Mouse (Mus musculus): ENCODE data around the gene Ank. TPM values are rescaled to one million over a fixed set of nuclear protein-coding genes. Genes with fewer than 3 reads are reported as not detected.

Ank gene
- polyA plus RNA-seq, 1 experiment from 2014 or later = 5.7 TPM

DNA sequence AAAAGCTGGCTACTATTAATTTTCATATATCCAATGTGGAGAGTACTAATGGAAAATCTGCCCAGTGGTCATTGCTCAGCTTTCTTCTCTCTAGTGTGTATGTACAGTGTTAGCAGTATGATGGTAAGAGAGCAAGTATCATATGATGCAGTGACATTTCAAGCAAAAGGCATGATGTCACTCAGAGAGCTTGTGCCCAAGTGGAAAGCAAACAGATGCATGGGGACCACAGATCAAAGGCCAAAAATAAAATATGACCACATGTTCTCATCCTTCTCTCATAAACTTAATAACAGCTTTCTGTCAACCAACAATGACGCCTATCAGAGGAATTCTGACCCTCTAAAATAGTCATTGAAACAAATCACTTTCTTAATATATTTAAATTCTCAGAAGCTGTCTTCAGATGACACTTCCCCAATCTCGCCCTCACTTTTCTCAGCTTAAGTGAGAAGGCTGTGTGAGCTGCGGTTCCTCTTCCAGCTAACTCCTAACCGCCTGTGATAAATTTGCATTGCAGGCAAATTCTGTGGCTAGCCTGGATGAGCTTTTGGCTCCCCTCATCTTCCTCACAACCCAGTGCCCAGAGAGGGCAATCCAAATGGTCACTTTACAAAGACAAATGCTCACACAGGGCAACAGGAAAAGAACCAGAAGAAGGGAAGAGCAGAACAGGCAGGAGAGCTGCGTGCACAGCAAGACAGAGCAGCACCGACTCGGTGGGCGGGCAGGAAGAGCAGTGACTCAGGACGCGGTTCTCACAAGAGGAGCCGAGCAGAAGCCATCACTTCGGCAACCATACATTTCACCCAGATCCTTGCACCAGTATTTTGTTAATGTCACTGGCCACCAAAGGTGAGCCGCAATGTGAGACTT is 158.8 kb downstream of the Ank start:
- no peak for ATAC-seq (ENCODE audit: low read depth)
- H3K9ac ChIP-seq (ENCODE audit: low read length) = no peak overlapping the region
- peaks cover 5% of the 10 kb centered on the region; the same call in 1 of the 2 replicates for H3K36me3 ChIP-seq (ENCODE audit: control insufficient read depth, insufficient read depth, low read length)
- no peaks in the 10 kb centered on the region for H3K9me3 ChIP-seq (ENCODE audit: control insufficient read depth, low read length)
- no peak overlapping the region for H3K27ac ChIP-seq (ENCODE audit: low read length)
- H3K4me3 ChIP-seq (ENCODE audit: low read length) = no peak overlapping the region
- no peak overlapping the region for H3K4me2 ChIP-seq (ENCODE audit: low read depth, low read length)
- H3K27me3 ChIP-seq (ENCODE audit: control insufficient read depth, insufficient read depth, low read depth, low read length) = no peaks in the 10 kb centered on the region
- WGBS = 88% methylated on average over 13 of the region's 13 CpGs
- peaks cover 9% of the 10 kb centered on the region for H3K4me1 ChIP-seq (replicated peaks; ENCODE audit: control insufficient read depth, insufficient read depth, low read length)

DNA sequence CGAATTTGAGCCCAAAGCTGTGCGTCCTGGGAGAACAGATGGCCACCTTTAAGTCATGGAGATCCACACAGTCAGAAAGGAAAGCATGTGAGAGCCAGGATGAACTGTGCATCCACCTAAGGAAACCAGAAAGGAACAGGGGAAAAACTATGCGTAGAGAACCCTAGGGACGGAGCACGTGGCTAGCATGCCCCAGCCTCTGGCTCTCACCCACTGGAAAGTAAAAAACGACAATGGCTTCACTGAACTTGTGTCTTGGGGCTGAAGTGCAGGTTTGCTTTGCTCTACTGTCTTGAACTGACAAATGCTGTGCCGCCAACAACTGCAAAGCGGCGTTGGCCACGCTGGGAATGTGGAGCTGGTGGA is 159.4 kb downstream of the Ank start:
- 85% methylated on average over 10 of the region's 10 CpGs for WGBS
- Histone ChIP-seq H3K27ac (ENCODE audit: low read length) (no peak overlapping the region), H3K4me2 (ENCODE audit: low read depth, low read length) (no peak overlapping the region), H3K9me3 (ENCODE audit: control insufficient read depth, low read length) (no peaks in the 10 kb centered on the region), H3K36me3 (ENCODE audit: control insufficient read depth, insufficient read depth, low read length) (peaks cover 4% of the 10 kb centered on the region; the same call in 1 of the 2 replicates), H3K4me3 (ENCODE audit: low read length) (no peak overlapping the region), H3K4me1 (replicated peaks; ENCODE audit: control insufficient read depth, insufficient read depth, low read length) (peaks cover 9% of the 10 kb centered on the region), H3K9ac (ENCODE audit: low read length) (no peak overlapping the region), H3K27me3 (ENCODE audit: control insufficient read depth, insufficient read depth, low read depth, low read length) (no peaks in the 10 kb centered on the region)
- no peak for ATAC-seq (ENCODE audit: low read depth)

DNA sequence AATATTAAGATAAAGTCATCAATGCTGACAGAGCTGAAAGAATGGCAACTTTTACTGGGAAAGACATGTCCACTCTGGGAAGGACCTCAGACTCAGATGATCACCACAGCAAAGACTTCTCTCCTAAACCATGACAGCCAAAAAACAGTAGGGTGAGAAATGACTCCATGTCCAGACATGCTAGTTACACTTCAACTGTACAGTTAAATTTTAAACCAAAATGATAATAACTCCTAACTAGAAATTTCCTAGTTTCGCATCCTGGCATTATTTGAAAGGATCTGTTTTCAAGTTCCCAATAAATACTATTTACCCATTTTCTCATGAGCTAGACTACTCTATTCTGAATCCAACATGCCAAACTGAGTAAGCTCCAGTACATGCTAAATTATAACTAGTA is 159.8 kb downstream of the Ank start:
- 93% methylated on average over 1 of the region's 1 CpGs for WGBS
- no peak for ATAC-seq (ENCODE audit: low read depth)
- Histone ChIP-seq H3K9ac (ENCODE audit: low read length) (no peak overlapping the region), H3K4me2 (ENCODE audit: low read depth, low read length) (no peak overlapping the region), H3K36me3 (ENCODE audit: control insufficient read depth, insufficient read depth, low read length) (peaks cover 2% of the 10 kb centered on the region; the same call in 1 of the 2 replicates), H3K9me3 (ENCODE audit: control insufficient read depth, low read length) (no peaks in the 10 kb centered on the region), H3K4me3 (ENCODE audit: low read length) (no peak overlapping the region), H3K27ac (ENCODE audit: low read length) (no peak overlapping the region), H3K4me1 (replicated peaks; ENCODE audit: control insufficient read depth, insufficient read depth, low read length) (peaks cover 9% of the 10 kb centered on the region), H3K27me3 (ENCODE audit: control insufficient read depth, insufficient read depth, low read depth, low read length) (no peaks in the 10 kb centered on the region)

DNA sequence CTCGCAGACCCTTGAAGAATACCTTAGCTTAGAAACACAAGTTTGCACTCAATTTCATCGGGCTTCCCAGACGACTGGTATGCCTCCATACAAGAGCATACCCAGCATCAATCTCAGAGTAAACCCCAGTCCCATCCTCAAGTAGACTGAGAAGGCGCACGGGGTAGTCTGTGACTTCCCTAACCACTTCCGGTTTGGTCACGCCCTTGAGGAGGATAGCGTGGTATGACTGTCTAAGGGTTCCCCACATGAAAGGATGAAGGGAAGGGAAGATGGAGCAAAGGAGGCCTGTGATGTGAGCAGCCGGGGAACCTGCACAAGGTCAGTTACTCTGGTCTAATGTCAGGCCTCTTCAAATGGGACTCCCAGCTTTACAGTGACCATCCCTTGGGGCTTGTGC is 161.3 kb downstream of the Ank start:
- Histone ChIP-seq H3K4me3 (ENCODE audit: low read length) (no peak overlapping the region), H3K4me1 (replicated peaks; ENCODE audit: control insufficient read depth, insufficient read depth, low read length) (peaks cover 9% of the 10 kb centered on the region), H3K27ac (ENCODE audit: low read length) (no peak overlapping the region), H3K4me2 (ENCODE audit: low read depth, low read length) (no peak overlapping the region), H3K36me3 (ENCODE audit: control insufficient read depth, insufficient read depth, low read length) (peaks cover 2% of the 10 kb centered on the region; the same call in 1 of the 2 replicates), H3K27me3 (ENCODE audit: control insufficient read depth, insufficient read depth, low read depth, low read length) (no peaks in the 10 kb centered on the region), H3K9me3 (ENCODE audit: control insufficient read depth, low read length) (no peaks in the 10 kb centered on the region), H3K9ac (ENCODE audit: low read length) (no peak overlapping the region)
- WGBS = 86% methylated on average over 9 of the region's 9 CpGs
- ATAC-seq (ENCODE audit: low read depth) = no peak

DNA sequence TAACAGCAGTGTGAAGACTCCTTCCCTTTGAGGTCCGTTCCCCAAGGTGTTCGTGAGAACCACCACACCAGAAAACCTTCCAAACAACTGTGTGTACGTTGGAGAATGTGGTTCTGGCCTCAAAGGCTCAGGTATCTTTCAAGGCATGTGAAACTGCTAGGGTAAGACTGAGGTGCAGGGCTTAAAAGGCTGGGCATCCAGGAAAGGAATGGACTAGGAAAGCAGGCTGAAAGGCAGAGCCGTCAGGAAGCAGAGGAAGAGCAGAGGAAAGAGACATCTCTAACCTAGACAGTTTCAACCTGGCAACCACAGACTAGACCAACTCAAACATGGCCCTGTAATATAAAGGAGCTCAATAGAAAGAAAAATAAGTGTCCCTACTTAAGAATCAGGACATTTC is 162.6 kb downstream of the Ank start:
- Histone ChIP-seq H3K27ac (ENCODE audit: low read length) (no peak overlapping the region), H3K4me1 (replicated peaks; ENCODE audit: control insufficient read depth, insufficient read depth, low read length) (peaks cover 9% of the 10 kb centered on the region), H3K4me3 (ENCODE audit: low read length) (no peak overlapping the region), H3K27me3 (ENCODE audit: control insufficient read depth, insufficient read depth, low read depth, low read length) (no peaks in the 10 kb centered on the region), H3K9me3 (ENCODE audit: control insufficient read depth, low read length) (no peaks in the 10 kb centered on the region), H3K9ac (ENCODE audit: low read length) (no peak overlapping the region), H3K4me2 (ENCODE audit: low read depth, low read length) (peak overlapping the region; percentile 55), H3K36me3 (ENCODE audit: control insufficient read depth, insufficient read depth, low read length) (peaks cover 2% of the 10 kb centered on the region; the same call in 1 of the 2 replicates)
- no peak for ATAC-seq (ENCODE audit: low read depth)
- WGBS = 71% methylated on average over 4 of the region's 4 CpGs

DNA sequence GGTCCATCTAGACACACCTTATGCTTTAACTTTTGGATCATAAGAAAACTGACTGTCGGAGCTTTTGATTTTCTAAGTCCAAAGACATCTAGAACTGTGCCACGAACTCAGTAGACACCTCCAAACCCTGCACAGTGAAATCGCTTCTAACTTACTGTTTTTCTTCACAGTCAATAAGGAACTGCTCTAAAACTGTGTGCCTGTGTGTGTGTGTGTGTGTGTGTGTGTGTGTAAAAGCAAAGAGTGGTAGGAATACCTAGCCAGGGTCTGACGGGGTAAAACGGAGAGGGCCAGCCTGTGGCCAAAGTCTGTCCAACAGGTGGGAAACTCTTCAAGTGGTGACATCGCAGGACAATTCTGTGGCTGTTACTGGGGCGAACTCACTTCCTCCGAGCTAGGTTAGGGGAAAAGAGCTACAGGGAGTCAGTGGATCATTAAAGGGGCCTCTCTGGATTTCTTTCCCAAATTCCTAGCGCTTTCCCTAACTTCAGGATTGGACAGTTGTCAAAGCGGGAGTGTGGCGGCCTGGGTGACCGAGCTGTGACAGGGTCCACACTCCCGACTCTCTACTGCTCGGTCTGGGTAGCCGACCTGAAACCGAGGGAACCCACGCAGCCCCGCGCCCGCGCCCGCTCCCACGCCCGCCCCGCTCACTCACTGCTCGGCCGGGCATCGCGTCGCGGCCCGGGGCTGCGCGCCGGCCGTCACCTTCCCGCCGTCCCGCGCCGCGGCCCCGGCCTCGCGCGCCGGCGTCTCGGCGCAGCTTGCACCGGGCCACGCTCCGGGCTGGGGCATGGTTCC is 163.5 kb downstream of the Ank start:
- H3K36me3 ChIP-seq (ENCODE audit: control insufficient read depth, insufficient read depth, low read length) = peaks cover 2% of the 10 kb centered on the region; the same call in 1 of the 2 replicates
- H3K4me1 ChIP-seq (replicated peaks; ENCODE audit: control insufficient read depth, insufficient read depth, low read length) = peaks cover 9% of the 10 kb centered on the region
- H3K4me3 ChIP-seq (ENCODE audit: low read length) = peak overlapping the region; percentile 91
- no peaks in the 10 kb centered on the region for H3K27me3 ChIP-seq (ENCODE audit: control insufficient read depth, insufficient read depth, low read depth, low read length)
- WGBS = 3% methylated on average over 27 of the region's 53 CpGs
- peak; percentile 67 for ATAC-seq (ENCODE audit: low read depth)
- peak overlapping the region; percentile 55 for H3K4me2 ChIP-seq (ENCODE audit: low read depth, low read length)
- H3K9me3 ChIP-seq (ENCODE audit: control insufficient read depth, low read length) = no peaks in the 10 kb centered on the region
- peak overlapping the region; percentile 89 for H3K9ac ChIP-seq (ENCODE audit: low read length)
- peak overlapping the region; percentile 45; the same call in 1 of the 2 replicates for H3K27ac ChIP-seq (ENCODE audit: low read length)

DNA sequence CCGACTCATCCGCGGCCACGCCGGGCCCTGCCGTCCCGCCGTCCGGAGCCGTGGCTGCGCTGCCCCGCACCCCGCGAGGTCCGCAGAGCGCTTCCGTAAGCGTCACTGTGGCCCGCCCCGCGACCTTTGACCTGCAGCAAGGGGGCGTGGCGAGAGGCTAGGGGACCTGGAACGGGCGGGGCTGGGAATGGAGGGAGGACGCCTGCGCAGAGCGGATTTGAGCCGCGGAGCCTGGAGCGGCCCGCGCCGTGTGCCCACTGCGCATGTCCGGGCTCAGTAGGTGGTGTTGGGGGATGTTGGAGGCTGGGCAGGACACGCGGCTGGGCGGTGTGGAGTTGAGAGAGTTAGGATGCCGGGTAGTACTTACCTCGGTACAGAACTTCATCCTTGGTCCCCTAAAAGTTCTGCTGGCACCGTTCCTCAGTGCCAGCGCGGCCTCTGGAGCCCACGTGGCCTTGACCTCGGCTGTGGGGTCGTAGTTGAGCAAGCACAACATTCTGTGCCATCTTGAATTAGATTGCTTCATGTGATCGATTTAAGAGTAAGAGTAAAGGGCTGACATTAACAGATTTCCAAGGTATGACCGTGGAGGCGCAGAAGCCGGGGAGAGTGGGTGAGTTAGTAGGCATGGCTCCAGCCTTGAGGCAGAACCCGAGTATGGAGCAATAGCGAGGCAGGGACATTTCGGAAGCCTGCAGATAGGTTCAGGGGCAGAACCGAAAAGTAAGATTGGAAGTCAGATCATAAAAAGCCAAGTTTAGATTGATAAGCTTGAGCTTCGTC is 164.3 kb downstream of the Ank start, which contains the start of gene Otulin:
Gene Otulin (minus strand): TSS at position 93 of the 783 bp plus-strand sequence.
- peak within 1 kb of the TSS; percentile 45; the same call in 1 of the 2 replicates for H3K27ac ChIP-seq (ENCODE audit: low read length)

DNA sequence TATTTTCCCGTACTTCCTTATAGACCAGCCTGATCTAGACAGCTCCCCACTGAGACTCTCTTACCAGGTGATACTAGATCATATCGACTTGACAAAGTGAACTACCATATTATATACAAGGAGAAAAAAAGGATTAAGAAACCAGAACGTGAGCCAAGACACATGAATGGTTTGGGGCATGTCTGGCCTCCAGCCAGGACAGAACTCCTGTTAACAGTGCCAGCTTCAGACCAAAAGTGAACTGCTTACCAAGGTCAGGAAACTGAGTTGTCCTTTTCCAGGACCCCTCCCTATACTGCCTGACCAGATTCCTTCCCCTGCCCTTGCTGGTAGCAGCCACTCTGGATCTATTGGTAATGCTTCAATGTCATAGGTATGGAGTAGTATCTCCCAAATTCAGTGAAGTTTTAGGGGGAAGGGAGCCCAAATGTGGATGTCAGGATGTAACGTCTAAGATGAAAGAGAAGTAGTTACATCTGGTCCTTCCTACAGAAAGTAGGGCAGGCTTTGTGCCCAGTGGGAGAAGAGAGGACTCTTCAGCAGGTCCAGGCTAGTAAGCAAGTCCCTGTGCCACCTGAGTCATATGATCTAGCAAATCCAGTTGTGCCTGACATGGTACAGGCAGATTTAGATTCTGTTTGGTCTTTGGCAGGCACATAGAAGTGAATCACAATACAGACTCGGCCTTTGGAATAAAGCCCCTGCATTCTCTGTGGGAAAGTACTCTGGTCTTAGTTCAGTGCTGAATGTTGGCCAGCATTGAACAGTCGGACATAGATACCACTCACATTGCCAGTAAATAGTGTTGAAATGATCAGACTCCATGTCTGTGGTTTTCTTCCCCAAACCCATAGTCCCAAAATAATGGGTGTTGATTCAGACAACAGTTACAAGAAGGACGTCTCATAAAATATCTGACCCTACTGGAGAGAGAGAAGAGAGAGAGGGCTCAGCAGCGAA is 167.7 kb downstream of the Ank start:
- no peak for ATAC-seq (ENCODE audit: low read depth)
- H3K4me1 ChIP-seq (replicated peaks; ENCODE audit: control insufficient read depth, insufficient read depth, low read length) = peaks cover 6% of the 10 kb centered on the region
- H3K4me2 ChIP-seq (ENCODE audit: low read depth, low read length) = no peak overlapping the region
- H3K9me3 ChIP-seq (ENCODE audit: control insufficient read depth, low read length) = no peaks in the 10 kb centered on the region
- 72% methylated on average over 8 of the region's 8 CpGs for WGBS
- H3K4me3 ChIP-seq (ENCODE audit: low read length) = no peak overlapping the region
- H3K36me3 ChIP-seq (ENCODE audit: control insufficient read depth, insufficient read depth, low read length) = no peaks in the 10 kb centered on the region
- H3K27ac ChIP-seq (ENCODE audit: low read length) = no peak overlapping the region
- H3K27me3 ChIP-seq (ENCODE audit: control insufficient read depth, insufficient read depth, low read depth, low read length) = no peaks in the 10 kb centered on the region
- H3K9ac ChIP-seq (ENCODE audit: low read length) = no peak overlapping the region

More for the DNA sequence above, 164.3 kb downstream of the Ank start, which contains the start of gene Otulin:
- H3K27me3 ChIP-seq (ENCODE audit: control insufficient read depth, insufficient read depth, low read depth, low read length) = no peaks in the 10 kb centered on the region
- H3K4me2 ChIP-seq (ENCODE audit: low read depth, low read length) = peak within 1 kb of the TSS; percentile 94
- ATAC-seq (ENCODE audit: low read depth) = peak; percentile 99
- peak within 1 kb of the TSS; percentile 89 for H3K9ac ChIP-seq (ENCODE audit: low read length)
- H3K9me3 ChIP-seq (ENCODE audit: control insufficient read depth, low read length) = no peaks in the 10 kb centered on the region
- peak within 1 kb of the TSS; percentile 91 for H3K4me3 ChIP-seq (ENCODE audit: low read length)
- peaks cover 9% of the 10 kb centered on the region for H3K4me1 ChIP-seq (replicated peaks; ENCODE audit: control insufficient read depth, insufficient read depth, low read length)
- 6% methylated on average over 51 of the region's 56 CpGs for WGBS
- H3K36me3 ChIP-seq (ENCODE audit: control insufficient read depth, insufficient read depth, low read length) = peaks cover 2% of the 10 kb centered on the region; the same call in 1 of the 2 replicates
